Mouse (Mus musculus): Measurements from ENCODE around the gene Nr2e1.

Gene Nr2e1

GRCm38 (mm10) chr10:42546507-42546906, 36.9 kb downstream of the Nr2e1 start:
- DNase-seq (ENCODE audit: low spot score in 2 of 2): no peak

- DNase-seq (ENCODE audit: low spot score in 2 of 2): no peak
These were observed 37.5 kb downstream of the Nr2e1 start for GRCm38 (mm10) chr10:42545707-42546503.

- no peak for DNase-seq (ENCODE audit: low spot score in 2 of 2)
These were observed 45.7 kb downstream of the Nr2e1 start for GRCm38 (mm10) chr10:42537571-42538316.

DNA sequence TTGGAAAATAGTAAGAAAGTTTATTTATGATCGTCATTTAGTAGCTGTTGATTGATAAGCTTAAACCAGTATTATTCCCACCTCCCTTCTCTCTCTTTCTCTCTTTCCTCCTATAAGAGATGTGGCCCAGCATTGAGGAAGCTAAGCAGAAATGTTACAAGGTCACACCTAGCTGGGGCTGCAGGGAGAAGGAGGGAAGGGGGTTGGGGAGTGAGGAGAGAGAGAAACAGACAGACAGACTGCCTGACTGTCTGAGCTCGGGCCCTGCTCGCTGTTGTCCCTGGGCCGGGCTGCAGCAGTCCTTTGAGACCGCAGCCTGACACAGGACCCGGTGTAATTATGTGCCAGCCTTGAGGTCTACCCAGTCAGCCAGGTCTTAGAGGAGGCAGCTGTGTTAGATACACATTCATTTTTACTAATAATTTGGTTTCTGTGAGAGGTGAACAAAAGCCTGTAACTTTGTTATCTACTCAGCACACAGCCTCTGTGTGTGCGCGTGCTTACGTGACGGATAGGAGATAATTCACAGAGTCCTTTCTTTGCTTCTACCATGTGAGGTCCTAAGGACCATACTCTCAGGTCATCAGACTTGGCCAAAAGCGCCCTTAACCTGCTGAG, 49.5 kb downstream of the Nr2e1 start:
- DNase-seq (ENCODE audit: low spot score in 2 of 2): no peak

- no peak for DNase-seq (ENCODE audit: low spot score in 2 of 2)
These were observed 57.8 kb downstream of the Nr2e1 start for GRCm38 (mm10) chr10:42525682-42526081.

DNA sequence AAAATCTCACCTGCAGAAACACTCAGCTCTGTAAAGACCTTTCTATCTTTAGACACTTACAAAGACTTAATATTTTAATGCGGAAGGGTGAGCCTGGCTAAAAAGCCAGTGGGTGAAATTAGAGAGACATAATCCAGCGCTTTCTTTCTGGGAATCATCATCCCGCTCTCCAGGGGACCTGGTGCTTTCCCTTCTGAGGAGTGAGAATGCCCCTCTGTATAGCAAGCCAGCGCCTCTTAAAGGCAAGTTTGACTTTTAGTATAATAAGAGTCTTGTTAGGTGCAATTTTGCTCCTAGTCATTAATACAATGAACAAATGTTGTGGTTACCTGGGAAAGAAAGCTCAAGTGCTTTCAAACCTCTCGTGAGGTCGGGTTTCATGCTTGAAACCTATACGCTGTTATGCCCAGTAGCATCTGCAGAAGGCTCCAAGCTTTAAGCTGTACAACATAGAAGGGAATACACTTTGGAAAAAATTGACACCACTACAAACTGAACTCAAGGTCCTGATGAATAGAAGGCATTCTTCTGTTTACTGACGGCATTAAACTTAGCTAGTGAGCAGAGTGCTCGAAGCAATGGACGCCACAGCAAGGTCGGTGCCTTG, 59.8 kb downstream of the Nr2e1 start:
- no peak for DNase-seq (ENCODE audit: low spot score in 2 of 2)

DNA sequence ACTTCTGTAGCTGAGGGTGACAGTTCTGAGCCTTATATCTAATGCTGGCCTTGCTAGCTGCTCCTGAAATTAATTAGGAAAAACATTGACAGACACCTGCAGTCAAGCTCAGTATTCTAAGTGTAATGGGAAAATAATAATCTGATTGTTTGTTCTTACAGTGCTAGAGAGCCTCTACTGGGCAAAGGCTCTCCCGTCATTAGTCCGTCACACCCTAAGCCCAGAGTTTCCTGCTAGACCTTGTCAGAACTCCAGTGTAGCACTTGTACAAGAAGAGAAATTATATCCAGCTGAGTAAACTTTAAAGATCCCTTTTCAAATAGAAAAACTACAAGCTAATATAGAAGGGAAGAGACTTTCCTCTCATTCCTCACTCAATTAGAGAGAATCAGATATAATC, 60.5 kb downstream of the Nr2e1 start:
- DNase-seq (ENCODE audit: low spot score in 2 of 2): no peak

DNA sequence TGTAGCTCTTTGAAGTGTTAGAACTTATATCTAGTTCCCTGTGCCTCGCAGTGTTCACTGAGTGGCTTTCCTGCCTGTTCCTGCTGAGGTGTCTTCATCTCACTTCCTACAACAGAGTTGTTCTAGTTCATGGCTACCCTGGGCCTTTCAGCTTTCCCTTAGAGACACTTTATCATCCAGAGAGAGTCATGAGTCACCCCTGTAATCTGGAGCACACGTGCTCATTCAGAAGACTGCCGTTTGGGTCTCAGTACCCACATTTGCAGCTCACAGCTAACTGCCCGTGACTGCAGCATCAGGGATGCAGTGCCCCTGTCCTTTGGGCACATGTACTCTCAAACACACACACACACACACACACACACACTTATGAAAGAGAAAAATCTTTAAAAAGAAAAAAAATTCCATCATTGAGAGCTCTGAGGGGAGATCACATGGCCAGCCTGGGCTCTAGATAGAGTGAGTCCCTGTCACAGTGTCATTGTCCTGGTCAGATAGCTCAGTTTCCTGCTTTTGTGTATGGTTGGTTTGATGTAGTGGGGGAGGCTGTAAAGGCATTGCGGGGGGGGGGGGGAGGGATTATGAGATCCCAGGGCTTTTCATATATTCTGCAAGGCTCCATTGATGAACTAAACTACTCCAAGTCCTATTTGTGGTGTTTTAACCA, 62.0 kb downstream of the Nr2e1 start:
- no peak for DNase-seq (ENCODE audit: low spot score in 2 of 2)

- no peak for DNase-seq (ENCODE audit: low spot score in 2 of 2)
These were observed 65.1 kb downstream of the Nr2e1 start for GRCm38 (mm10) chr10:42518363-42518762.

DNA sequence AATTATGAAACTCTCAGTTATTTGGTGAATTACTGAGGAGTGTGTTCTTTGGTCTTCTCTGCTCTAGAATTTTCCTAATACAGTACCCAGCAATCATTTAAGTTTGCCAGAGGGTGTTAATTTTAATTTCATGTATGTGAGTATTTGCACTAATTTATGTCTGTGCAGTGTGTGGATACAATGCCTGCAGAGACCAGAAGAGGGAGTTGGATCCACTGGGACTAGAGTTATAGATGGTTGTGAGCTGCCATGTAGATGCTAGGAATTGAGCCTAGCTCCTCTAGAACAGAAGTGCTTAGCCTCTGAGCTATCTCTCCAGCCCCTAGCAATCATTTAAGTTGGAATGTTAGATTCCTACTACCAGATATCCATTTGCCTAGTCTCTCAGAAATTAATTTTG, 69.3 kb downstream of the Nr2e1 start:
- no peak for DNase-seq (ENCODE audit: low spot score in 2 of 2)

Data from frontal cortex, postnatal 10 days (tissue).